Mouse (Mus musculus) heart, embryonic 15.5 days (tissue): Measurements from ENCODE around the gene Casp4. TPM values are rescaled to one million over a fixed set of nuclear protein-coding genes. Genes with fewer than 3 reads are reported as not detected.

ENCODE experiments used
- ATAC-seq: fragments of 200-750 bp; cut with Nextera tagmentation; replicated peaks from 2 replicates; pipeline ENCODE4 v1.8.0; 2017; ENCODE audit warnings: low read depth, moderate TSS enrichment; ENCODE audit not compliant: insufficient number of reproducible peaks, insufficient read depth, low FRiP score
- H3K27ac ChIP-seq: fragments of 300-500 bp; sonication (generic); 2 replicates; pipeline ENCODE4 v1.5.1; 2015; ENCODE audit warnings: mild to moderate bottlenecking, inconsistent platforms
- H3K27me3 ChIP-seq: fragments of 300-500 bp; sonication (generic); 2 replicates; pipeline ENCODE4 v1.6.1; 2015; ENCODE audit warnings: inconsistent platforms
- H3K36me3 ChIP-seq: fragments of 300-500 bp; sonication (generic); 2 replicates; pipeline ENCODE4 v1.6.1; 2015; ENCODE audit warnings: mild to moderate bottlenecking, inconsistent platforms
- H3K4me1 ChIP-seq: fragments of 300-500 bp; sonication (generic); replicated peaks from 2 replicates; pipeline ENCODE4 v1.6.1; 2015; ENCODE audit warnings: inconsistent platforms
- H3K4me2 ChIP-seq: fragments of 300-500 bp; sonication (generic); 2 replicates; pipeline ENCODE4 v1.6.1; 2015; ENCODE audit warnings: inconsistent platforms, mild to moderate bottlenecking, moderate library complexity
- H3K4me3 ChIP-seq: fragments of 300-500 bp; sonication (generic); 2 replicates; pipeline ENCODE4 v1.5.1; 2015; ENCODE audit warnings: mild to moderate bottlenecking, inconsistent platforms
- H3K9ac ChIP-seq: fragments of 300-500 bp; sonication (generic); 2 replicates; pipeline ENCODE4 v1.6.1; 2015; ENCODE audit warnings: mild to moderate bottlenecking, inconsistent platforms
- H3K9me3 ChIP-seq: fragments of 300-500 bp; sonication (generic); replicated peaks from 2 replicates; pipeline ENCODE4 v1.6.1; 2016; ENCODE audit warnings: inconsistent platforms
- whole genome bisulfite sequencing: fragments of 180-500 bp; shearing (Covaris S2); methylation state at CpG from one replicate; pipeline ENCODE4 v1.1.7; 2015; ENCODE audit warnings: mixed read lengths; 5-methylcytosine and 5-hydroxymethylcytosine counted together
- polyA plus RNA-seq: library from polyadenylated mRNA; unstranded; fragments of >200 nt; fragmentation: Nextera tagmentation; extraction: Ambion mirVana; gene quantifications from 2 replicates; pipeline ENCODE4 v1.2.1, GENCODE M21; 2015

Gene Casp4
- polyA plus RNA-seq, 1 experiment from 2014 or later: 2.1 TPM

- H3K4me1 ChIP-seq: no peaks in the 10 kb centered on the region
- ATAC-seq: no peak
- H3K4me2 ChIP-seq: no peak overlapping the region
- H3K27me3 ChIP-seq: no peaks in the 10 kb centered on the region
- H3K9me3 ChIP-seq: no peaks in the 10 kb centered on the region
- WGBS: 57% methylated on average over 4 of the region's 4 CpGs
- no peak overlapping the region for H3K27ac ChIP-seq
- H3K4me3 ChIP-seq: no peak overlapping the region
- H3K9ac ChIP-seq: no peak overlapping the region
- no peaks in the 10 kb centered on the region for H3K36me3 ChIP-seq
Measured at GRCm38 (mm10) chr9:5311435-5311834, 2.8 kb downstream of the Casp4 start.

GRCm38 (mm10) chr9:5328204-5328603, 19.6 kb downstream of the Casp4 start:
- Histone ChIP-seq H3K36me3 (no peaks in the 10 kb centered on the region), H3K27me3 (no peaks in the 10 kb centered on the region), H3K4me3 (no peak overlapping the region), H3K27ac (no peak overlapping the region), H3K9me3 (no peaks in the 10 kb centered on the region), H3K4me2 (no peak overlapping the region), H3K9ac (no peak overlapping the region), H3K4me1 (no peaks in the 10 kb centered on the region)
- 49% methylated on average over 3 of the region's 3 CpGs for WGBS
- ATAC-seq: no peak

- no peaks in the 10 kb centered on the region for H3K36me3 ChIP-seq
- no peak overlapping the region for H3K27ac ChIP-seq
- H3K9ac ChIP-seq: no peak overlapping the region
- H3K4me1 ChIP-seq: no peaks in the 10 kb centered on the region
- H3K9me3 ChIP-seq: no peaks in the 10 kb centered on the region
- no peak overlapping the region for H3K4me2 ChIP-seq
- no peak for ATAC-seq
- H3K27me3 ChIP-seq: no peaks in the 10 kb centered on the region
- no peak overlapping the region for H3K4me3 ChIP-seq
Measured at GRCm38 (mm10) chr9:5332441-5332840, 23.8 kb downstream of the Casp4 start.

GRCm38 (mm10) chr9:5333422-5333821, 24.8 kb downstream of the Casp4 start:
- Histone ChIP-seq H3K4me3 (no peak overlapping the region), H3K4me2 (no peak overlapping the region), H3K9me3 (no peaks in the 10 kb centered on the region), H3K27ac (no peak overlapping the region), H3K9ac (no peak overlapping the region), H3K4me1 (no peaks in the 10 kb centered on the region), H3K36me3 (no peaks in the 10 kb centered on the region), H3K27me3 (no peaks in the 10 kb centered on the region)
- ATAC-seq: no peak
- 88% methylated on average over 1 of the region's 1 CpGs for WGBS

- no peak overlapping the region for H3K4me2 ChIP-seq
- H3K4me3 ChIP-seq: no peak overlapping the region
- H3K27me3 ChIP-seq: no peaks in the 10 kb centered on the region
- 50% methylated on average over 1 of the region's 1 CpGs for WGBS
- no peaks in the 10 kb centered on the region for H3K36me3 ChIP-seq
- ATAC-seq: no peak
- H3K9ac ChIP-seq: no peak overlapping the region
- no peaks in the 10 kb centered on the region for H3K9me3 ChIP-seq
- no peak overlapping the region for H3K27ac ChIP-seq
- no peaks in the 10 kb centered on the region for H3K4me1 ChIP-seq
Measured at GRCm38 (mm10) chr9:5343092-5343491, 34.5 kb downstream of the Casp4 start.

- WGBS: 71% methylated on average over 4 of the region's 4 CpGs
- no peak for ATAC-seq
- Histone ChIP-seq H3K4me3 (no peak overlapping the region), H3K36me3 (no peaks in the 10 kb centered on the region), H3K4me1 (no peaks in the 10 kb centered on the region), H3K27ac (no peak overlapping the region), H3K27me3 (no peaks in the 10 kb centered on the region), H3K9ac (no peak overlapping the region), H3K4me2 (no peak overlapping the region), H3K9me3 (no peaks in the 10 kb centered on the region)
Measured at GRCm38 (mm10) chr9:5344090-5344489, 35.5 kb downstream of the Casp4 start.

- Histone ChIP-seq H3K9ac (no peak within 1 kb of the TSS), H3K9me3 (no peaks in the 10 kb centered on the region), H3K27ac (peak within 1 kb of the TSS; percentile 59), H3K4me2 (peak within 1 kb of the TSS; percentile 12; the same call in 1 of the 2 replicates), H3K4me3 (peak within 1 kb of the TSS; percentile 28), H3K4me1 (no peaks in the 10 kb centered on the region), H3K36me3 (no peaks in the 10 kb centered on the region), H3K27me3 (no peaks in the 10 kb centered on the region)
- peak; percentile 62; the same call in 1 of the 2 replicates for ATAC-seq
- WGBS: 34% methylated on average over 4 of the region's 4 CpGs
Measured at GRCm38 (mm10) chr9:5345291-5345898, 36.8 kb downstream of the Casp4 start, which contains the start of gene Casp12. TSS of gene Casp12 (plus strand) at chr9:5345430.

GRCm38 (mm10) chr9:5347381-5347780, 38.8 kb downstream of the Casp4 start:
- 46% methylated on average over 4 of the region's 4 CpGs for WGBS

GRCm38 (mm10) chr9:5353673-5354072, 45.0 kb downstream of the Casp4 start:
- Histone ChIP-seq H3K9ac (no peak overlapping the region), H3K4me3 (no peak overlapping the region), H3K4me2 (no peak overlapping the region), H3K9me3 (no peaks in the 10 kb centered on the region), H3K27ac (no peak overlapping the region), H3K4me1 (no peaks in the 10 kb centered on the region), H3K27me3 (no peaks in the 10 kb centered on the region), H3K36me3 (no peaks in the 10 kb centered on the region)
- no peak for ATAC-seq
- 57% methylated on average over 2 of the region's 2 CpGs for WGBS

More at GRCm38 (mm10) chr9:5347381-5347780, 38.8 kb downstream of the Casp4 start:
- H3K27me3 ChIP-seq: no peaks in the 10 kb centered on the region
- H3K36me3 ChIP-seq: no peaks in the 10 kb centered on the region
- H3K9ac ChIP-seq: no peak overlapping the region
- no peak overlapping the region for H3K4me2 ChIP-seq
- no peak overlapping the region for H3K4me3 ChIP-seq
- no peak for ATAC-seq
- H3K9me3 ChIP-seq: no peaks in the 10 kb centered on the region
- H3K4me1 ChIP-seq: no peaks in the 10 kb centered on the region
- H3K27ac ChIP-seq: no peak overlapping the region

GRCm38 (mm10) chr9:5356801-5357200, 48.2 kb downstream of the Casp4 start:
- no peaks in the 10 kb centered on the region for H3K27me3 ChIP-seq
- H3K4me3 ChIP-seq: no peak overlapping the region
- no peak for ATAC-seq
- no peaks in the 10 kb centered on the region for H3K36me3 ChIP-seq
- H3K9ac ChIP-seq: no peak overlapping the region
- no peak overlapping the region for H3K4me2 ChIP-seq
- H3K9me3 ChIP-seq: no peaks in the 10 kb centered on the region
- no peak overlapping the region for H3K27ac ChIP-seq
- H3K4me1 ChIP-seq: no peaks in the 10 kb centered on the region
